Mouse (Mus musculus) spleen, postnatal 4 days (tissue): ENCODE measurements around the gene Atxn2.

Source experiments
- DNase-seq, 2 experiments: peaks; one replicate each; pipeline ENCODE4 v3.0.0; 2022; ENCODE audit warnings: low spot score in 2 of 2

Gene Atxn2

DNA sequence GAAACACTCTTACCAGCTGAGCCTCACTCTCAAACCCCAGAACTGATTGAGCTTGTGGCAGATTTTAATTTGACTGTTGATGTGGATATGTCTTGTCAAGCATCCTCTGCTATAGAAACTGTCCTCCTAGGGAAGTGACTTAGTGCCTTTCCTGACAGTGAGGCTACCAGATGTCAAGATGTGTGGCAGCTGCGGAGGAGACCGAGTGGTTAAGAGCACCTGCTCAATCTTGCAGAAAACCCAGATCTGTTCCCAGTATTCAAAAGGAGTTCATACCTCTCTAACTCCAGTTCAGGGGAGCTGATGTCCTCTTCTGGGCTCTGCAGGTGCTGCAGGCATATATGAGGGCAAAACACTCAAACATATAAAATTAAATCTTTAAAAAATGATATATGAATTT is 53.9 kb downstream of the Atxn2 start:
- DNase-seq = no peak

DNA sequence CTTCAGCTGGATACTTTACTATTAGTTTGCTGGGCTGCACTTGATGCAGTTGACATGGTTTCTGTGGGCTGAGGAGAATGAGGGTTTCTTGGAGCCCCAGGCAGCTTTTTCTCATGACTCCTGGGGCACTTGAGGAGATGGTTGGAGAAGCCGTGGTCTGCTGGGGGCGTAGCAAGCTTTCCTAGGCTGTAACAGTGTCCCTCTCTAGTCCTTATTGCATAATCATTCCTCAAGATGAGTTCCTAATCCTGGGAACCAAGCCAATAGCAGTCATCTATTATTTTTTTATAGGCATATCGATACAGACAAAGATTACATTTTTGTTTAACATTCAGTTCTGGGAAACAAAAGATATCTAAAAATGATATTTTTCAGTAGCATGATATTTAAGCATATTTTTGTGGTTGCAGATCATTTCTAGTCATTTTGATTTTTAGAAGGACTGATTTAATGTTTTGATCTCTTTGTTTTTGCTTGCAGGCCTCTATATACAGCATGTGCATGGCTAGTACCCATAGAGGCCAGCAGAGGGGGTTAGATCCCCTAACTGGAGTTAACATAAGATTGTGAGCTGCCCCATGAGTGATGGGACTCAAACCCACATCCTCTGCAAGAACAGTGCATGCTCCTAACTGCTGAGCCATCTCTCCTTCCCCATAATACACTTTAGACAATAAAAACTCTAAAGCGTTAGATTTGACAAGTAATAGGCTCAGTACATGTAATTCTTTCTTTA is 55.1 kb downstream of the Atxn2 start:
- no peak for DNase-seq

DNA sequence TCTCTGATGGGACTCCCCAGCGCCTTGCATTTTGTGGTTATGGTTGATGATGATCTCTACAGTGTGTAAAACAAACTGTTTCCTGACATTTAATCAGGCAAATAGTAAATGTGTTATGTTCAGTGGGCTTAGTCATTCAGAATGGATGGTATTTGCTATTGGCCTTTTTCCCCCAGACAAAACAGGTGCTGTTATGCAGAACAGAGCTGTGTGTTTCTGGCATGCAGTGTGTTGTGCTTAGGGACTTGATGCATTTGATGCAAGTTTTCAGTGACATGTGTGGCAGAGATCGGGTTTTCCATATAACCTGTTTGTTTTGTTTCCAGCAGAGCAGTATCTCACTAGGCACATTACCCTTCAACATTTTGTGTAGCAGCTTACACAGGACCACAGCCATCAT is 56.4 kb downstream of the Atxn2 start:
- no peak for DNase-seq

DNA sequence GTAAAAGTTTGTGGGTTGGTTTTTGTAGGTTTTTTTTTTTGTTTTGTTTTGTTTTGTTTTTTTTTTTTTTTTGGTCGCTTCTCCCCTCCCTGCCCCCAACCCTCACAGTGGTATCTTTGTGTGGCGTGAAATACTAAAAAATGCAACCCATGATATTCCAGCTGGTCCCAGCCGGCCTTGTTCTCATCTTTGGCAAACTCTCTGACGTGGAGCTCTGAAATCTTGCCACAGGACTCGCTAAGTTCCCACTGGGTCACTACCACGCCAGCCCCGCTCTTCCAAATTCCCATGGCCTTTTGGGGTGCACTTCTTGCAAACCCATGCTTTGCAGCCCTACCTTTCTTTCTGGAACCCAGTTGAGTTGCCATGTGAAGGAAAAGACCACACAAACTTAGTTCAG is 58.7 kb downstream of the Atxn2 start:
- DNase-seq = no peak

DNA sequence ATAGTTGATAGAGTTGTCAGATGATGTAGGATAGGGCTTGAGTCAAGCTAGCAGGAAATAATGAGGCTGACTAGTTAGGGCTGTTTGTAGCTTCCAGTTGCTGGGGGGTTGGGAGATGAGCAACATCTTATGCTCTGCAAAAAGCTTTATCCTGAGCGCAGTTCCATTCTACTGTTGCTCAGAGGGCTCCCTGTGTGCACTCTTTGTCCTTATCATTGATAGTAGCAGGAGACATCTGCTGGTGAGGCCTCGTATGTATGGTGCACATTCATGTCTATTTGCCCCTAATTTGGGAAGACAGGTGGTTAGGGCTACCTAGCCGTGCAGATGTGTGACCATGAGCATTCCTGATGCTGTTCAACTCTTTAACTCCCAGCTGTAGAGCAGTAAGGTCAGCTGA is 60.5 kb downstream of the Atxn2 start:
- DNase-seq = no peak

DNA sequence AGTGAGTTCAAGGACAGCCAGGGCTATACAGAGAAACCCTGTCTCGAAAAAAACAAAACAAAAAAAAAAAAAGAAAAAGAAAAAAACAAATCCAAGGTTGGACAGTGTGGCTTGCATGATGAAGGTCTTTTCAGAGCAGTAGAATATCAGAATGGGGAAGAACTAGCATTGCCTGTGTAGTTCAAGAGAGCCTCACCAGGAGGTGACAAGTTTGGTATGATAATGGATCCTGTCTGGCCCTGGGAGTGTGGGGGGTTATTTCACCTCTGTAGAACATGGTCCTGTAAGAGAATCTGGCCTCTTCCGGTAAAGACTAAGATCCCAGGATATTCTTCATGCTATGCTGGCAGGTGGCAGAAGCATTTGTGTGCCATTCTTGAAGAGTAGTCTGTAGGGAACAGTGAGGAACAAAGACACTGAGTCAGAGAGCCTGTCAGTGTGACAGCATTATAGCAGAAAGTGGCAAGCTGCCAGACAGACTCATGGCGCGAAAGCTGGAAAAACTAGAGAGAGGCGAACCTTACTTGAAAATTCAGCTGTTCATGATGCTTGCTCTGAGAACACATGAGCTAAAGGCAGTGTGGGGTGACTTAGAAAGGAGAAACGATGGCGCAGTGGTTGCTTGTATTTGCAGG is 67.5 kb downstream of the Atxn2 start:
- DNase-seq = no peak

DNA sequence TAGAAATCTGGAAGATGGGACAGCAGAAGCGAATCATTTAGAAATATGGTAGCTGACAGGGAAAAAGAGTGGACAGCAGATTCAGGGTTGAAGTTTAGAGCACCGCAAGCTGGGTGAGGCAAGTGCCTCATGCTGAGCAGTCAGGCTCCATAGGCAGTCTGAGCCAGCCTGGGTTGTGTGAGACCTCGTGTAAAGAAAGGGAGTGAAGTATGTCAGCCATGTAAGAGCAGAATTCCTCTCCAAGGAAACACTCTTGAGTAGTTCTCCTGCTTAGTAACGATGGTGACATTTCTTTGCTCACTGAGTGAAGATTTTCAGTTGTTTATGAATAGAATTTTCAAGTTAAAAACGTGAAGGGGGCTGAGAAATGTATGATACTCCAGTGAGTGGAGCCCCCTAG is 69.0 kb downstream of the Atxn2 start:
- no peak for DNase-seq

DNA sequence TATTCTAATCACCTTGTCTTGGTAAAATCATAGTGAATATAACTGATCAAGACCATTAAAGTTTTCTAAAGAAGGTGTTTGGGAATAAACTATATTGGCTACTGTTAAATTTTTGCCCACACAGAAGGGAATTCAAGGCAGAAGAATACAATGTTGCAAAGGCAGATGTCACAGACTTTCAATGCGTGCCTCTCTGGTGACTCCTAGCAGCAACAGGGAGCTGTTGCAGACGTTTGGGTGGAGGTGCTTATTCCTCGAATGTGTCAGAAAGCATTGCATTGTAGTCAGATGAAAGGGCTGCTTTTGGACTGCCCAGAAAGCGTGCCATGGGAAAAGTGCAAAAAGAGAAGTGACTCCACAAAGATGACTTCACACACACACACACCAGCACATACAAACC is 71.3 kb downstream of the Atxn2 start:
- no peak for DNase-seq

DNA sequence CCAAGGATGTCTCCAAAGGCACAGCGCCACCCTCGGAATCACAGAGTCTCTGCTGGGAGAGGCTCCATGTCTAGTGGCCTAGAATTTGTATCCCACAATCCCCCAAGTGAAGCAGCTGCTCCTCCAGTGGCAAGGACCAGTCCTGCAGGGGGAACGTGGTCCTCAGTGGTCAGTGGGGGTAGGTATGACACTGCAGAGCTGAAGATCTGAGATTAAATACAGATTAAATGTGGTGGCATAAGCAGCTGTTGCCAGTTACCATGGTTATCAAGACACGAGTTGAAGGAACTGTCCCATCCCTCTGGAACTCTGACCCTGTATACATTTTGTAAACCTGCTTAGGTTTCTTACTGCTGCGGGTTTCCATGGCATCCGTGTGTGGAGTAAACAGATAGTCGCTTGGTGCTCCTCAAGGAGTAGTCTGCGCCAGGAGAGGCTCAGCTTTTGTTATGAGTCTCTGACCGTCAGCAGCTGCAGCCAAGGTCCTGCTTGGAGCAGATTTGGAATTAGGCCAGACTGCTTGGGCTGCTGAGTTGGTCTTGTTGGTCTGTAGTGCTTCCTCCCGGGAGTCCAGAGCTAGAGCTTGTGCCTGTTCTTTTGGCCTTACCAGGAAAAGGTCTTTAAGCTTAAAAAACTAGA is 72.8 kb downstream of the Atxn2 start:
- no peak for DNase-seq

DNA sequence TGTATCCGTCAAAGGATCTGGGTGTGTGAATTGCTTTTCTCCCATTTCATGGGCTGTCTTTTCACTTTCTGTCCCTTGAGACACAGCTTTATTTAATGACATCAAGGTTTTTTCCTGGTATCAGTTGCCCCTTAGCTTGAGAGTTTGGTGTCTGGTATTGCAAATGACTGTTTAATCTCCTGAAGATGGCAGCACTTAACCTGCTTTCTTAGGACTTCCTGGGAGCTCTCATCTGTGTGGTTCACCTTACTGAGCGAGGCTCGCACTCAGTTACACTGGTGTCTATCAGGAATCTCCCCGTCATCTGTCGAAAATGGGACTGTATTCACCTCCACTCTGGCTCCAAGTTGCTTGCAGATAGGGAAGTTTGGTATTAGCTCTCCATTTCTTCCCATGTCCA is 79.9 kb downstream of the Atxn2 start:
- no peak for DNase-seq

DNA sequence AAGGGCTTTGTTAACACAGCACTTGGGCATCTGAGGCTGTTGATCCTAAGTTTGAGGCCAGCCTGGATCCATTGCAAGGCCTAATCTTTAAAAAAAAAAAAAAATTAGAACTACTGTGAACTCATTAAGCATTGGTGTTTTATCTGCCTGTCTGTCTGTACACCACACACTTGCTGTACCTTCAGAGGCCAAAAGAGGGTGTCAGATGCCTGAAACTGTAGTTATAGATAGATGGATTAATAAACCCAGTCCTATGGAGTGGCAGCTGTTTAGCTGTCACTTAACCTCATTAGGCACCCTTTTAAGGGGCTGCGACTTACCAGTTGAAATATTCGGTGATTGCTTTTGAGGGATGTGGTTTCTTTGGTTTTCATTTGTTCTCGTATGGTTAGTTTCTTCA is 84.7 kb downstream of the Atxn2 start:
- no peak for DNase-seq

DNA sequence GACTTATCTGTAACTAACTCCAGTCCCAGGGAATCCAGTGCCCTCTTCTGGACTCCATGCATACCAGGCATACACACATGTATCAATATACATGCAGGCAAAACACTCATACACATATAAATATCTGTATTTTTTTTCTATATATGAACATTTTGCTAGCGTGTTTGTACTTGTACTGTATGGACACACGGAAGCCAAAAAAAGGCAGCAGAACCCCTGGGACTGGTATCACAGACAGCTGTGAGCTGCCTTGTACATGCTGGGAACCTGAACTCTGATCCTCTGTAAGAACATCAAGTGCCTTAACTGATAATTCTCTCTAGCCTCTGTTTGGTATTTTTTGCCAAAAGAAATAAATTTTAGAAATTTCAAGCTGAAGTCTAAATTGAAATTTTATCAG is 87.3 kb downstream of the Atxn2 start:
- no peak for DNase-seq

DNA sequence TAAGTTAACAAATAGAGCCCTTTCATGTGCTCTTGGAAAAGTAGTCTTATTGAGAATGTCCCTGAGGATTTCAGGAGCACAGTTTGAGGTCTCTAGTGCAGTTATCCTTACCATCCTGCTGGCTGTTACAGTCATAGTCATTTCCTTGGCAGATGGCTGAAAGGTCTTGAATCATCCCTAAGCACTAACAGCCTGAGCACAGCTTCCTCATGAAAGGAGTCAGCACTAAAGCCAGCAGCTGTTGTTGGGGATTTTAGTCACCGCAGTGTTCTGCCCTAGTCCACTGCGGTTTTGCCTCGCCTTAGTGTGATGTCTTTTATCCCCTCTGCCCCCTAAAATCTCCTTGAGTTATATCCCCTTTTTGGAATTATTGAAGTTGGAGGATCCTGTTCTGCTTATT is 96.0 kb downstream of the Atxn2 start:
- DNase-seq = no peak

DNA sequence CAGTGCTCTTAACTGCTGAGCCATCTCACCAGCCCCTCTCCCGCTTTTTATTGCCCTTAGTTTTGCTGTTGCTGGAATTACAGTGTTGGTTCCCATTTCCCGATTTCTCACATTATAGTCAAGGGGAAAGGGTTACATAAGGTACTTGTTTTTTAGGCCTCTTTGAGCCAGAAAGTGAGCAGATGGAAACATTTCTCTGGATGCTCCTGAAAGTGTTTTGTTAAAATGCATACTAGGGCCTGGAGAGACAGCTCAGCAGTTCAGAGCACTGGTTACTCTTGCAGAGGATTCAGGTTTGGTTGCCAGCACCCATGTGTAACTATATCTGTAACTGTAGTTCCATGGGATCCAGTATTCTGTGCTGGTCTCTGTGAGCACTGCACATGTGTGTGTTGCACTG is 97.1 kb downstream of the Atxn2 start:
- DNase-seq = no peak

DNA sequence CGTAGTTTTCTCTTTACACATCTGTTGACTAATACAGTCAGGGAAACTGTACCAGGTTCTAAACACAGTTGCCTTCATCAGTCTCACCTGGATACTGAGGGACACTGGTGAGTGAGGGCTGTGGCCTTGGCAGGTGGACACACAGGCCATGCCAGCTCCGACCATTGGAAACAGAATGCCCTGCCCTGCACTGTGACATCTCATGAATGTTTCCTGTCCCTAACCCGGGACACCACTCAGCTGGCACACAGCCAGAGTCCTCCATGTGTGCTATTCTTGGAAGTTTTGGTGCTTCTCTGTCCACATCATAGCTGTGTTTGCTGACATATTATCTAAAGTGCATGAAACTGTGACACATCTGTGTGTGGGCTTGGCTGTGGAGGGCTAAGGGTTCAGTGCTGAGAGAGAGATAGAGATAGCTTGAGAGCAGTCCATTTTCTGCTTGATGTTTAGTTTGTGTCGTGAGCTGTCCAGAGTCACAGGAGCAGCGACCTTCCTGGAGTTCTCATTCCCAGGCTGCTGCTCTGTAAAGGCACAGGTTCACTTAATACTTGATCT is 98.6 kb downstream of the Atxn2 start:
- DNase-seq = no peak

DNA sequence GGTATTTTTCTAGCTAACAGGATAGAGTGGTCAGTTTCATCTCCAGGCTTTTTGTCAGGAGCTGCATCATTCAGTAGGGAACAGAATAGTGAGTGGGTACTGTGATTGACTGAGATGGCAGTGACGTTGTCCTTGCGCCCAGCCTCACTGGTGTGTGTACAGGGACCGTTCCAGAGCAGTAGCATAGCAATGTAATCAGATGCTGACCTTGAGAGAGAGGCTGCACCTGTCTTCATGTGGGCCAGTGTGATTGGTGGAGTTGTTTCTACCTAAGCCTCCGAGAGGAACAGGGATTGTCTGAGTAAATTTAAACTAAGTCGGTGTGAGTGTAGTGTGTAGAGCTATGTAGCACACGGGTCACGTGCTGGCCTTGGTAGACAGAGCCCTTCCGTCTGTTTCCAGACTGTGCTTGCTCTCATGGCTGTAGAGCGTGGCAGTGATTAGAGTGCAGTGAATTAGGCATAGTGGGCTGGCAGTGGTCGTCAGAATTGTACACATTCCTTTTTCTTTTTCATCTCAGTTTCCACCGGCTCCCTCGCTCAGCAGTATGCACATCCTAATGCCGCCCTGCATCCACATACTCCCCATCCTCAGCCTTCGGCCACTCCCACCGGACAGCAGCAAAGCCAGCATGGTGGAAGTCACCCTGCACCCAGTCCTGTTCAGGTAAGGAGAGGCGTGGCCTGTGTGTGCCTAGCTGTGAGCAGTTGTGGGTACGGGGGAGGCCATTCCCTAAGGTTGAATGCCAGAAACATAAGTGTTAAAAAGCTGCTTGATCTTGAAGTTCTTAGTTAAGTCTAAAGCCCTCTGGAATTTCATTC is 99.4 kb downstream of the Atxn2 start:
- DNase-seq = peak in 1 of 2 experiments; percentile 58

DNA sequence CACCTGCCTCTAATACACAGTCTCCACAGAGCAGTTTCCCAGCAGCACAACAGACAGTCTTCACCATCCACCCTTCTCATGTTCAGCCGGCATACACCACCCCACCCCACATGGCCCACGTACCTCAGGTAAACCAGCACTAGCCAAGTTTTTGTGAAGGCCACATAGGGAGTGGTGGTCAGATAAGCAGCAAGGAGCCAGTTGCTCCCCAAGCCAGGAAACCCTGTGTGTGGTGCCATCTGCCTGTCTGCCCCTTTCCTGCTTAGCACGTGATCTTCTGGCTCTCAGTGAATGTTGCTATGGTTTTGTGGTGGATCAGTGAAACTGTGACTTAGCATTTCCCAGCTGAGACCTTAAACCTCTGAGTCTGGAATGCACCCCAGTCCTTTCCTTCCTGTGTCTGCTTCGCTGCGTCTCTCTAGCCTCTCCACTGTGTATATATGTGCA is 100.4 kb downstream of the Atxn2 start:
- DNase-seq = peak in 1 of 2 experiments; percentile 54

DNA sequence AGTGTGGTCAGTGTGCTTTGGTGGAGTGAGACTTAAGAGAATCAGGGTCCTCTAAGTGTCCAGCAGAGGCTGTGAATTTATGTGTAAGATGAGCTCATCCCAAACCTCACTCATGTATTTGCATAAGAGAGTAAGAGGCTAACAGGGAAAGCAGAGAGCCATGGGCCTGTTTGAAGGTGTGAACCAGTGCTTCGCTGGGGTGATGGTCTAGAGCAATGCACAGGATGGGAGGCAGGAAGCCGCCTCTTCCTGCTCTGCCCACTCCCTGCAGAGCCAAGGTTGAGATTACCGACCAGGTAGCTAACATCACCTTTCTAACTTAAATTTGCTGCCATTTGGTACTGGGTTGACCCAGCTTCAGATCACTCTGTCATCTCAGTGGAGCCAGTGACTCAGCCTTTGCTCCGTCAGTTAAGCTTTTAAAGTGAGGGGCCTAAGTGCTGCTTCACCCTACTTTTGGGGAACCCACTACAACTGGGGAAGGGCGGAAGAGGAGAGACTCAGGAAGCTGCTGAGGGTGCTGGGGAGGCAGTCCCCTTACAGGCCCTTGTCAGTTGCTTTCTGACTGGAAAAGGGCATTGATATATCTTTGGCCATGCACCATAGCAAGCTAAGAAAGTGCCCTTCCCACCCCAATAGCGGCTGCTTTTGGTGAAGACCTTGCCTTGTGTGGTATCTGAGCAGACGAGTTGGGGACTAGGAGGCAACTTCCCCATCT is 101.5 kb downstream of the Atxn2 start:
- peak in 1 of 2 experiments; percentile 57 for DNase-seq

DNA sequence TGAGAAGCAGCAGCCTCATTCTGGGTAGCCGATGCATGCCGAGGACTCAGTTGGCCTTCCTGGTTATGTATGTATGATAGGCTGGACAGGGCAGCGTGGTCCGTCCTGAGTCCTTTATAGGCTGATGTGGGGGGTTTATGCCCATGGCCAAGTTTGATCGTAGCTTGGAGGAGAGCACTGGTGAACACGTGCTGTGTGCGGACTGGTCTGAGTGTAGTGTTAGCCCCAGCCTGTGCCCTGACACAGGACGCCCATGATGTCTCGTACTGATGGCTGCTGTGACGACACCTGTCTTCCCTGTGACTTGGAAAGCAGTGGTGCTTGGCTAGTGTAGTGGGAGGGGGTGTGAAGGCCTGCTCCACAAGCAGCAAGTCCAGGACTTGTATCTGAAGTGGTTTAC is 102.6 kb downstream of the Atxn2 start:
- peak in 1 of 2 experiments; percentile 61 for DNase-seq

DNA sequence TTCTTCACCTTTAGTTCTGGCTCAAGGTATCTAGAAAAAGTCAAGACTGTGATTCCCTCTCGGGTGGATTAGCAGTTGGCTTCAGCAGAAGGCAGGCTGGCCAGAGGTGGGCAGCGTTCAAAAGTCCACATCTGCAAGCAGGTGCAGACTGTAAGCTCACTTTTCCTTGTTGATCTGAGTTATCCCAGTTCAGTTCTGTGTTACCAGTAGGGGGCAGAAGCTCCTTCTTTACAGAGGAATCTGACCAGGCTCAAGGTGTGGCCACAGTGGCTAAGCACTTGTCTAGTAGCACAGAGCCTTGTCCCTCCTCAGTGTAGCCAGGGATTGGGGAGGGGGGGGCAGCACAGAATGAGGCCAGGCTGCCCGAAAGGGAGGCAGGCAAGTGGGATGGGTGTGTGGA is 103.9 kb downstream of the Atxn2 start:
- DNase-seq = peak; percentile 56 to 74

DNA sequence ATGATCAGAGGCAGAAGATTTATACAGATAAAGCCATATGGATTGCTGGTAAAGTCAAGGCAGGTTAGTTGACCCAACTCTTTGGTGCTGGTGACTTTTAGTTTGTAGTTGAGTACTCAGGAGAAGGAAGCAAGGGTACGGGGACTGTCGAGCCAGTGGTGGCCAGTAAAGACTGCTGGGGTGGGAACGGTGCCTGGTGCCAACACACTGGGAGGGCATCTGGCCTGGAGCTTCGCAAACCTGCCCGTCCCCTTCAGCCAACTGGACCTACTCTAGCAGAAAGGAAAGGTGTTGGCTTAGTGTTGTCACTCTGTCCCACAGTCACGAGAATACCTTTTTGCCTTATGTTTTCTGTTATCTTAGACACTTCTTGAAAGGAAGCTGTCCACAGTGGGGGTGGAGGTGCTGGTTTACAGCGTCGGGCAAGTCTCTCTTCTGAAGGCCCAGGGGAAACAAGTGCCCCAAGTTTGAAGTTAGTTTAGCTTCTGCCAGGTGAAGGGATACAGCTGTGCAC is 104.8 kb downstream of the Atxn2 start:
- peak in 1 of 2 experiments; percentile 59 for DNase-seq
